Comparison of ENCODE assay signal across 10 mouse cellular contexts in genomic region chr2:20965361-20965760, GRCm38 (mm10). TPM values are rescaled to one million over a fixed set of nuclear protein-coding genes. Genes with fewer than 3 reads are reported as not detected.
DNase-seq lines count a peak whose midpoint lies in the region; ATAC-seq lines count a peak whose summit lies in the region.
"Had no signal": no experiment of that assay in that cellular context is flagged by ENCODE, and none has a peak within 500 bp of the region (broad histone marks: within the 10 kb centered on the region; RNA-seq: fewer than 3 reads in every experiment).

No protein-coding gene starts in this region.

- no peak overlapping the region for H3K4me3 ChIP-seq in kidney, embryonic 15.5 days (replicated peaks)
- H3K4me3 ChIP-seq in forebrain, embryonic 10.5 days = peak overlapping the region; percentile 95
- peak overlapping the region; percentile 97 for H3K4me3 ChIP-seq in hindbrain, embryonic 15.5 days
- peak overlapping the region; percentile 96 for H3K4me3 ChIP-seq in midbrain, embryonic 16.5 days (ENCODE audit: low read depth, low read length)

- peaks cover 46% of the 10 kb centered on the region for H3K4me1 ChIP-seq in kidney, embryonic 15.5 days
- peaks cover 76% of the 10 kb centered on the region for H3K4me1 ChIP-seq in forebrain, embryonic 10.5 days
- H3K4me1 ChIP-seq in hindbrain, embryonic 15.5 days (replicated peaks) = peaks cover 51% of the 10 kb centered on the region
- H3K4me1 ChIP-seq in midbrain, embryonic 16.5 days (ENCODE audit: control insufficient read depth, insufficient read depth, low read length) = peaks cover 39% of the 10 kb centered on the region

- 74% methylated on average over 3 of the region's 3 CpGs for WGBS in kidney, embryonic 15.5 days
- 96% methylated on average over 3 of the region's 3 CpGs for WGBS in forebrain, embryonic 10.5 days
- WGBS in hindbrain, embryonic 15.5 days = 52% methylated on average over 3 of the region's 3 CpGs
- WGBS in midbrain, embryonic 16.5 days = 56% methylated on average over 3 of the region's 3 CpGs

- no peak overlapping the region for H3K9ac ChIP-seq in kidney, embryonic 15.5 days
- H3K9ac ChIP-seq in hindbrain, embryonic 15.5 days = peak overlapping the region; percentile 98; the same call in 1 of the 2 replicates
- H3K9ac ChIP-seq in midbrain, embryonic 16.5 days (ENCODE audit: low read depth, low read length) = peak overlapping the region; percentile 5

- no peak overlapping the region for H3K27ac ChIP-seq in kidney, embryonic 15.5 days
- no peak overlapping the region for H3K27ac ChIP-seq in forebrain, embryonic 10.5 days
- no peak overlapping the region for H3K27ac ChIP-seq in hindbrain, embryonic 15.5 days (replicated peaks)
- no peak overlapping the region for H3K27ac ChIP-seq in midbrain, embryonic 16.5 days (ENCODE audit: low read length)

- H3K9me3 ChIP-seq in kidney, embryonic 15.5 days (replicated peaks) = no peaks in the 10 kb centered on the region
- H3K9me3 ChIP-seq in forebrain, embryonic 10.5 days = no peaks in the 10 kb centered on the region
- H3K9me3 ChIP-seq in hindbrain, embryonic 15.5 days = no peaks in the 10 kb centered on the region
- H3K9me3 ChIP-seq in midbrain, embryonic 16.5 days (replicated peaks; ENCODE audit: control insufficient read depth, low read length, poor library complexity, severe bottlenecking) = no peaks in the 10 kb centered on the region
- H3K9me3 ChIP-seq: G1E had no signal

- no peaks in the 10 kb centered on the region for H3K27me3 ChIP-seq in kidney, embryonic 15.5 days
- no peaks in the 10 kb centered on the region for H3K27me3 ChIP-seq in forebrain, embryonic 10.5 days (ENCODE audit: poor library complexity, severe bottlenecking)
- no peaks in the 10 kb centered on the region for H3K27me3 ChIP-seq in hindbrain, embryonic 15.5 days
- no peaks in the 10 kb centered on the region for H3K27me3 ChIP-seq in midbrain, embryonic 16.5 days (ENCODE audit: control insufficient read depth, insufficient read depth, low read depth, low read length)

- no peak for ATAC-seq in kidney, embryonic 15.5 days (replicated peaks; ENCODE audit: low FRiP score)
- ATAC-seq in hindbrain, embryonic 15.5 days (ENCODE audit: low FRiP score, low read depth) = no peak
- ATAC-seq in midbrain, embryonic 16.5 days = no peak

- DNase-seq in kidney, adult 18-20 months = no peak
- no peak for DNase-seq in forebrain, embryonic 10.5 days (ENCODE audit: extremely low spot score, low spot score)
- no peak for DNase-seq in urinary bladder, adult 18-20 months (ENCODE audit: low spot score in 2 of 2)
- no peak for DNase-seq in embryo, embryonic 10 days (ENCODE audit: low spot score)
- no peak for DNase-seq in left cerebral cortex, adult 9 months (ENCODE audit: low spot score in 2 of 2)
- DNase-seq: gastrocnemius, postnatal 10 days had no signal

- H3K4me2 ChIP-seq in kidney, embryonic 15.5 days = peak overlapping the region; percentile 82
- H3K4me2 ChIP-seq in hindbrain, embryonic 15.5 days = peak overlapping the region; percentile 83
- H3K4me2 ChIP-seq in midbrain, embryonic 16.5 days (ENCODE audit: low read length) = peak overlapping the region; percentile 57

- H3K36me3 ChIP-seq in kidney, embryonic 15.5 days = no peaks in the 10 kb centered on the region
- 0 out of 2 replicates have a peak, but pooled peaks cover 3% of the 10 kb centered on the region for H3K36me3 ChIP-seq in forebrain, embryonic 10.5 days (replicated peaks)
- H3K36me3 ChIP-seq in hindbrain, embryonic 15.5 days = no peaks in the 10 kb centered on the region
- no peaks in the 10 kb centered on the region for H3K36me3 ChIP-seq in midbrain, embryonic 16.5 days (ENCODE audit: control insufficient read depth, insufficient read depth, low read length)

RNA-seq across cellular contexts. Expression of gene Arhgap21, which starts 3.3 kb away (rescaled TPM):
- polyA plus RNA-seq in kidney, embryonic 15.5 days (2015; fragmentation: Nextera tagmentation; extraction: Ambion mirVana) = 11.3 and 12.7 TPM in 2 replicates
- polyA plus RNA-seq in forebrain, embryonic 10.5 days (2016; fragmentation: Nextera tagmentation; extraction: Ambion mirVana) = 24.3 and 27.9 TPM in 2 replicates
- polyA plus RNA-seq in hindbrain, embryonic 15.5 days (2015; fragmentation: Nextera tagmentation; extraction: Ambion mirVana) = 36.8 and 36.9 TPM in 2 replicates
- 40.9 and 41.7 TPM in 2 replicates for polyA plus RNA-seq in midbrain, embryonic 16.5 days (2015; fragmentation: Nextera tagmentation; extraction: Ambion mirVana)
